Mouse (Mus musculus) lung, adult 18-20 months (tissue): ENCODE measurements around the gene Cchcr1.

Experiments used
- DNase-seq, 2 experiments: peaks; one replicate each; pipeline ENCODE4 v3.0.0; 2022; ENCODE audit warnings: mixed read lengths in 2 of 2

Gene Cchcr1

GRCm38 (mm10) chr17:35515911-35516640 lies 824 bp upstream of the Cchcr1 start:
- peak in 1 of 2 experiments; percentile 9 for DNase-seq

GRCm38 (mm10) chr17:35517526-35517925 lies 626 bp downstream of the Cchcr1 start:
- no peak for DNase-seq

- no peak for DNase-seq
These were observed 7.5 kb downstream of the Cchcr1 start for GRCm38 (mm10) chr17:35524354-35524753.

GRCm38 (mm10) chr17:35526644-35527043 lies 9.7 kb downstream of the Cchcr1 start:
- no peak for DNase-seq

- no peak for DNase-seq
These were observed 15.5 kb downstream of the Cchcr1 start for GRCm38 (mm10) chr17:35532360-35532759.

- no peak for DNase-seq
These were observed 16.0 kb downstream of the Cchcr1 start, which contains the start of gene Psors1c2 for GRCm38 (mm10) chr17:35532901-35533300. Gene Psors1c2 (plus strand): TSS chr17:35533201.

- DNase-seq = peak; percentile 63 to 70
These were observed 17.4 kb downstream of the Cchcr1 start for GRCm38 (mm10) chr17:35534343-35534742.

- DNase-seq = no peak
These were observed 20.5 kb downstream of the Cchcr1 start for GRCm38 (mm10) chr17:35537421-35537820.

GRCm38 (mm10) chr17:35538476-35538875 lies 21.6 kb downstream of the Cchcr1 start:
- DNase-seq = no peak

- DNase-seq = no peak
These were observed 22.6 kb downstream of the Cchcr1 start for GRCm38 (mm10) chr17:35539540-35539939.

GRCm38 (mm10) chr17:35542761-35543411 lies 26.0 kb downstream of the Cchcr1 start:
- no peak for DNase-seq

- no peak for DNase-seq
These were observed 26.5 kb downstream of the Cchcr1 start for GRCm38 (mm10) chr17:35543412-35543861.

- DNase-seq = no peak
These were observed 27.1 kb downstream of the Cchcr1 start for GRCm38 (mm10) chr17:35544001-35544400.

- DNase-seq = peak; percentile 39 to 42
These were observed 27.8 kb downstream of the Cchcr1 start for GRCm38 (mm10) chr17:35544680-35545079.

GRCm38 (mm10) chr17:35547465-35547864 lies 30.6 kb downstream of the Cchcr1 start:
- DNase-seq = no peak

GRCm38 (mm10) chr17:35548636-35549035 lies 31.7 kb downstream of the Cchcr1 start:
- no peak for DNase-seq

- DNase-seq = peak; percentile 82 to 83
These were observed 32.7 kb downstream of the Cchcr1 start for GRCm38 (mm10) chr17:35549437-35550142.

GRCm38 (mm10) chr17:35550143-35550494 lies 33.2 kb downstream of the Cchcr1 start:
- DNase-seq = no peak

- no peak for DNase-seq
These were observed 34.0 kb downstream of the Cchcr1 start for GRCm38 (mm10) chr17:35550871-35551270.

GRCm38 (mm10) chr17:35551881-35552414 lies 35.0 kb downstream of the Cchcr1 start, which contains the start of gene Cdsn:
Gene Cdsn (plus strand): TSS chr17:35552128.
- DNase-seq = no peak

GRCm38 (mm10) chr17:35554321-35554720 lies 37.4 kb downstream of the Cchcr1 start:
- DNase-seq = no peak

GRCm38 (mm10) chr17:35554761-35555397 lies 38.0 kb downstream of the Cchcr1 start:
- no peak for DNase-seq
